Mouse (Mus musculus) heart, embryonic 14.5 days (tissue): Measurements from ENCODE around the gene Krt90. TPM values are rescaled to one million over a fixed set of nuclear protein-coding genes. Genes with fewer than 3 reads are reported as not detected.

Source experiments
- ATAC-seq: fragments of 200-750 bp; cut with Nextera tagmentation; 2 replicates; pipeline ENCODE4 v1.8.0; 2017; ENCODE audit warnings: low read depth, moderate TSS enrichment; ENCODE audit not compliant: insufficient number of reproducible peaks, insufficient read depth, low FRiP score
- H3K27ac ChIP-seq, 2 experiments: fragments of 200-500 bp in 1 of 2; fragments of 300-500 bp in 1 of 2; sonication (generic) in 1 of 2; replicated peaks in 1 of 2; 2 replicates each; pipeline ENCODE4 v1.5.1; 2012 to 2014; ENCODE audit warnings: low read depth in 2 of 2, low read length in 2 of 2, control low read depth in 1 of 2, mild to moderate bottlenecking in 1 of 2, mixed read lengths in 1 of 2; ENCODE audit not compliant: control insufficient read depth in 1 of 2, insufficient read depth in 1 of 2
- H3K27me3 ChIP-seq: fragments of 300-500 bp; sonication (generic); 2 replicates; pipeline ENCODE4 v1.6.1; 2014; ENCODE audit warnings: mild to moderate bottlenecking, low read length, control low read depth; ENCODE audit not compliant: control insufficient read depth, insufficient read depth
- H3K36me3 ChIP-seq: fragments of 300-500 bp; sonication (generic); 2 replicates; pipeline ENCODE4 v1.6.1; 2014; ENCODE audit warnings: mild to moderate bottlenecking, control low read depth, low read length, mixed read lengths; ENCODE audit not compliant: control insufficient read depth, insufficient read depth
- H3K4me1 ChIP-seq, 2 experiments: fragments of 200-500 bp in 1 of 2; fragments of 300-500 bp in 1 of 2; sonication (generic) in 1 of 2; 2 replicates each; pipeline ENCODE4 v1.6.1; 2012 to 2014; ENCODE audit warnings: low read length in 2 of 2, control low read depth in 1 of 2, mixed read lengths in 1 of 2; ENCODE audit not compliant: control insufficient read depth in 2 of 2, insufficient read depth in 2 of 2
- H3K4me2 ChIP-seq: fragments of 300-500 bp; sonication (generic); 2 replicates; pipeline ENCODE4 v1.6.1; 2014; ENCODE audit warnings: mild to moderate bottlenecking, low read length
- H3K4me3 ChIP-seq, 2 experiments: fragments of 200-500 bp in 1 of 2; fragments of 300-500 bp in 1 of 2; sonication (generic) in 1 of 2; 2 replicates each; pipeline ENCODE4 v1.5.1; 2012 to 2014; ENCODE audit warnings: low read length in 2 of 2, mild to moderate bottlenecking in 2 of 2, control low read depth in 1 of 2, low read depth in 1 of 2, moderate library complexity in 1 of 2; ENCODE audit not compliant: control insufficient read depth in 1 of 2, insufficient read depth in 1 of 2
- H3K9ac ChIP-seq: fragments of 300-500 bp; sonication (generic); 2 replicates; pipeline ENCODE4 v1.6.1; 2014; ENCODE audit warnings: mild to moderate bottlenecking, low read length
- H3K9me3 ChIP-seq: fragments of 300-500 bp; sonication (generic); 2 replicates; pipeline ENCODE4 v1.6.1; 2016; ENCODE audit warnings: low read length, control low read depth; ENCODE audit not compliant: control insufficient read depth
- WGBS: fragments of 180-500 bp; shearing (Covaris S2); extraction: QIAGEN DNeasy Blood & Tissue Kit; methylation state at CpG from one replicate; pipeline ENCODE4 v1.1.7; 2014; 5-methylcytosine and 5-hydroxymethylcytosine counted together
- microRNA-seq: library from miRNA; unstranded; fragments of <30 nt; microRNA quantifications from one replicate; pipeline ENCODE4, GENCODE M21; 2016
- polyA plus RNA-seq: library from polyadenylated mRNA; unstranded; fragments of >200 nt; fragmentation: Nextera tagmentation; extraction: Ambion mirVana; gene quantifications from 2 replicates; pipeline ENCODE4 v1.2.1, GENCODE M21; 2014

Gene Krt90
- polyA plus RNA-seq, 1 experiment from 2014 or later, result not detected

DNA sequence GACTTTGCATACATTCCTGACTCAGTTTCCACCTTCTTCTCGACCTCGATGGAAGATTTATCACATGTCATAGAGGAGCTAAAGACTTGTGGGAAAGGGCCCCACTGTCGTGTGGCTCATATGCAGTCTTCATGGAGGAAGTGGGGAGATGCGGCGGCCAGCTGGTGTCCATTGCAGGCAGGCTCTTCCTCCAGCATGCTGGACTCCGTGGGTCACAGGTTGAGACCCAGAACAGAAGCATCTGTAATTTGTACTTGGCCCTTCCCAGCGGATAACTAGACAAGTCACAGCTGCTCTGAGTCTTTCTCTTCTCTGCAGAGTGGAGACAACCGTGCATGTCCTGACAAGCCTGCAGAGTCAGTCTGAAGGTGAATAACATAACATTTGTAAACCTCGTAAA is 54.5 kb downstream of the Krt90 start:
- Histone ChIP-seq H3K36me3 (no peaks in the 10 kb centered on the region), H3K4me3 (no peak overlapping the region), H3K9me3 (no peaks in the 10 kb centered on the region), H3K4me1 (no peaks in the 10 kb centered on the region), H3K27me3 (no peaks in the 10 kb centered on the region; the same call in 1 of the 2 replicates), H3K27ac (no peak overlapping the region), H3K4me2 (no peak overlapping the region), H3K9ac (no peak overlapping the region)
- 79% methylated on average over 9 of the region's 9 CpGs for WGBS
- ATAC-seq, result no peak

DNA sequence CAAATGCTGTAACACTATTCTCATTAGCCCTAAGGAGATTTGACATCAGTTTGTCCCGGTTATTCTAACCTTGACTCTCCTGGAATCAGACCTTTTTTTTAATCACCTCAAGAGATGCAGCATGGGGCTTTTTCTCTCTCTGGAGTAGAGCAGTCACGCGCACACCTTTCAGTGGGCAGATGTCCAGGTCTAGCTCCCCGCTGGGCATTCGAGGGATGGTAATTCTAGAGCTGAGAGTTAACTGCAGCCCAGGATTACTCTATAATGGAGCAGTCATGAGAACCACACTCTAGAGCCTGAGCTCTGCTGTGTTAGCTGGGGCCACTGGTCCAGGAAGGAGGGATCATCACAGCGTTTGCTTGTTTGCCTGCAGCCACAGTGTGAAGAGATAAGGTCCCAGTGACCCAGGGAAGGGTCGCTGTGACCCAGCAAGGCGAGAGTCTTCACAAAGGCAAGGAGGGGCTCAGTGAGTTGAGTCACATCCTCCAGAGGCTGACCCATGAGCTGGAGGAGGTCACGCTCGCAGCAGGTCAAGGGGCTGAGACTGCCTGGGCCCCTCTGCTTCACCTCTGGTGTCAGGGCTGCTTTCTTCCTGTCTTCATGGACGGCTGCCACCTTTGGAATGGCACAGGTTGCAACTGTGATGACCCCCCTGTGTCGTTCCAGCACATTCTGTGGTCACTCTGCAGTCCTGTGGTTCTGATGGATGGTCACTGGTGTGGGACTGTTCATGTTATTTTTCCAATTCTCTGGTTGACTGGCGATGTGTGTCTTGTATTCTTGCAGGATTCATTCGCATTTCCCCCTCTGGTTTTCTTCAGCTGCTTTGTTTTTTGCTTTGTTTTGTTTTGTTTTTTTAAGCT is 55.6 kb downstream of the Krt90 start:
- no peak for ATAC-seq
- 36% methylated on average over 14 of the region's 14 CpGs for WGBS
- Histone ChIP-seq H3K9me3 (no peaks in the 10 kb centered on the region), H3K27me3 (no peaks in the 10 kb centered on the region; the same call in 1 of the 2 replicates), H3K36me3 (no peaks in the 10 kb centered on the region), H3K4me3 (no peak overlapping the region), H3K4me2 (no peak overlapping the region), H3K4me1 (no peaks in the 10 kb centered on the region), H3K9ac (no peak overlapping the region), H3K27ac (no peak overlapping the region)

Small RNAs within 50 kb of the gene (microRNA-seq; reads per million reads assigned to microRNA genes)
- gene Gm44393 (not detected), gene Gm44460 (not detected)

Other genes starting within 250 kb of the Krt90 start
- gene Krt80, start 192.8 kb downstream of the Krt90 start, polyA plus RNA-seq, result 6.9 and 8.0 TPM in 2 replicates
- 10.0 and 13.7 TPM in 2 replicates for gene Krt7, start 151.9 kb downstream of the Krt90 start, polyA plus RNA-seq
- not detected in 2 replicates for gene Krt87, start 124.1 kb downstream of the Krt90 start, polyA plus RNA-seq
- not detected in 2 replicates for gene Krt88, start 115.2 kb downstream of the Krt90 start, polyA plus RNA-seq
- not detected in 2 replicates for gene Krt81, start 99.2 kb downstream of the Krt90 start, polyA plus RNA-seq
- gene Krt86, start 89.5 kb downstream of the Krt90 start, polyA plus RNA-seq, result not detected in 2 replicates
- not detected in 2 replicates for gene Krt83, start 71.4 kb downstream of the Krt90 start, polyA plus RNA-seq
- gene Gm49425, start 45.7 kb downstream of the Krt90 start, polyA plus RNA-seq, result not detected in 2 replicates
- not detected in 2 replicates for gene Krt84, start 30.1 kb downstream of the Krt90 start, polyA plus RNA-seq
- not detected in 2 replicates for gene Krt82, start 12.3 kb downstream of the Krt90 start, polyA plus RNA-seq
- gene Krt75, start 11.0 kb upstream of the Krt90 start, polyA plus RNA-seq, result 0.05 TPM in 1 of 2 replicates, not detected in the other
- not detected in 2 replicates for gene Gm5414, start 65.2 kb upstream of the Krt90 start, polyA plus RNA-seq
- not detected in 2 replicates for gene Gm5478, start 84.4 kb upstream of the Krt90 start, polyA plus RNA-seq
- gene Krt6b, start 117.3 kb upstream of the Krt90 start, polyA plus RNA-seq, result not detected in 2 replicates
- not detected in 2 replicates for gene Krt6a, start 131.4 kb upstream of the Krt90 start, polyA plus RNA-seq
- gene Krt5, start 149.9 kb upstream of the Krt90 start, polyA plus RNA-seq, result not detected in 2 replicates
- gene Krt71, start 180.2 kb upstream of the Krt90 start, polyA plus RNA-seq, result not detected in 2 replicates
- not detected in 2 replicates for gene Krt72, start 223.5 kb upstream of the Krt90 start, polyA plus RNA-seq
- gene Krt73, start 239.4 kb upstream of the Krt90 start, polyA plus RNA-seq, result not detected in 2 replicates